Mouse (Mus musculus): ENCODE results near the gene Stac3. TPM values are rescaled to one million over a fixed set of nuclear protein-coding genes. Genes with fewer than 3 reads are reported as not detected.

Gene Stac3
- polyA plus RNA-seq, 1 experiment, result 3.9 TPM

DNA sequence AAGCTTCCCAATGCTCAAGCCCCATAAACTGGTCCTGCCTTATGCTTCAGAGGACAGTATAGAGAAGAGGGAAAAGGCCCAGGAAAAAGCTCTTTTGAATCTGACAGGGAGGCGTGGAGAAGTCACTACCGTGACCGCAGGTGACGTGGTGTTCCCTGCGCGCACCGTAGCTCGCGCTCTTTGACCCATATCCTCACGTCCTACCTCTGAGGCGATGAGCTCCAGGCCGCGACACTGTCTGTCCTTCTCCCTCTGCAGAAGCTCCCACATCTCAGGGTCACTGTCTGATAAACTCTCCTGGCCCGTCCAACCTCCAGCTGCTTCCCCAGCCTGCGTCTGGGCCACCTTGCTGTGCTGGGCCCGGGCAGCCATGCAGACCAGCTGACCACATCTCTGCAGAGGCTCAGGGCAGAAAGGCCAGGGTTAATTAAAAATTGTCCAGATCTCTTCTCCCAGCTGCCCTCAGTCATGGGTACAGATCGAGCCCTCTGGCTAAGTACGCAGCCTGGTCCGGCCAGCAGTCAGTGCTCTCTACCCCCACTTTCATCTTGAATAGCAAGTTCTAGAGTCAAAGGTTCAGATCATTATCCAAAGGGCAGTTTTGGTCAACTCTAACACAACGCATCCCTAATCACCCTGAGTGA is 19.4 kb downstream of the Stac3 start:
- Histone ChIP-seq H3K36me3 (ENCODE audit: control insufficient read depth, insufficient read depth, low read length) (no peaks in the 10 kb centered on the region), H3K4me1 (replicated peaks; ENCODE audit: control insufficient read depth, insufficient read depth, low read length) (peaks cover 20% of the 10 kb centered on the region), H3K27me3 (ENCODE audit: control insufficient read depth, insufficient read depth, low read length) (peaks cover 2% of the 10 kb centered on the region; the same call in 1 of the 2 replicates), H3K4me3 (ENCODE audit: control insufficient read depth, insufficient read depth, low read length) (peak overlapping the region; percentile 8; the same call in 1 of the 2 replicates), H3K27ac (ENCODE audit: control insufficient read depth, insufficient read depth, low read length) (no peak overlapping the region)
- DNase-seq, result no peak
- WGBS, result 97% methylated on average over 20 of the region's 20 CpGs
- TF ChIP-seq POLR2A (IDR thresholded peaks at IDR 0.05; ENCODE audit: control insufficient read depth, extremely low read depth, insufficient read depth, low read length, poor library complexity) (no peak), CTCF (IDR thresholded peaks at IDR 0.05; ENCODE audit: borderline replicate concordance, control insufficient read depth, extremely low read depth, insufficient read depth, low read length, poor library complexity) (no peak)

DNA sequence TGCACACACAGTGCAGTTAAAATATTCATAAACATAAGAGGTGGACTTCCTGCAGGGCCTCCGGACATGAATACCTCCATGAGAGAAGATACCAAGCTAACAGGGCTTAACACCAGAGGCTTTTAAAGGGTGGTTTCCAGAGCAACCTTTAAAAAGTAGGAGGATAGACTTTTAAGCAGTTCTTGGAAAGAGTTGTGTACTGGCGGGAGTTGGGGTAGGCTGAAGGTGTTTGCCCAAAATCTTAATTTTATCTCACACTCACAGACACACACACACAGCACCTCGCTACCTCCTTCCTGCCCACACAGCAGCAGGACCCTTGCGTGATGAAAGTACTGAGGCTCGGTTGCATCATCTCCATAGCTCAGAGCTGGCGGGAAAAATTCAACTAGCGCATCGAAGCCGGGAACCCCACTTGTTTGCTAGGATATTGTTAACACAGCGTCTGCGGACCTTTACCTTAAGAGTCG is 20.2 kb downstream of the Stac3 start:
- DNase-seq, result no peak
- under 1% methylated on average over 12 of the region's 12 CpGs for WGBS
- Histone ChIP-seq H3K4me1 (replicated peaks; ENCODE audit: control insufficient read depth, insufficient read depth, low read length) (peaks cover 27% of the 10 kb centered on the region), H3K4me3 (ENCODE audit: control insufficient read depth, insufficient read depth, low read length) (peak overlapping the region; percentile 65), H3K27ac (ENCODE audit: control insufficient read depth, insufficient read depth, low read length) (no peak overlapping the region), H3K36me3 (ENCODE audit: control insufficient read depth, insufficient read depth, low read length) (no peaks in the 10 kb centered on the region), H3K27me3 (ENCODE audit: control insufficient read depth, insufficient read depth, low read length) (peaks cover 5% of the 10 kb centered on the region; the same call in 1 of the 2 replicates)
- TF ChIP-seq POLR2A (IDR thresholded peaks at IDR 0.05; ENCODE audit: control insufficient read depth, extremely low read depth, insufficient read depth, low read length, poor library complexity) (no peak), CTCF (IDR thresholded peaks at IDR 0.05; ENCODE audit: borderline replicate concordance, control insufficient read depth, extremely low read depth, insufficient read depth, low read length, poor library complexity) (no peak)

- under 1% methylated on average over 21 of the region's 21 CpGs for WGBS
- Histone ChIP-seq H3K27ac (ENCODE audit: control insufficient read depth, insufficient read depth, low read length) (no peak within 1 kb of the TSS), H3K4me1 (replicated peaks; ENCODE audit: control insufficient read depth, insufficient read depth, low read length) (peaks cover 30% of the 10 kb centered on the region), H3K4me3 (ENCODE audit: control insufficient read depth, insufficient read depth, low read length) (peak within 1 kb of the TSS; percentile 65), H3K36me3 (ENCODE audit: control insufficient read depth, insufficient read depth, low read length) (no peaks in the 10 kb centered on the region), H3K27me3 (ENCODE audit: control insufficient read depth, insufficient read depth, low read length) (peaks cover 10% of the 10 kb centered on the region; the same call in 1 of the 2 replicates)
- TF ChIP-seq CTCF (IDR thresholded peaks at IDR 0.05; ENCODE audit: borderline replicate concordance, control insufficient read depth, extremely low read depth, insufficient read depth, low read length, poor library complexity), result 0 out of 2 replicates have a peak, but pooled peaks have one; percentile 17
- TF ChIP-seq POLR2A (IDR thresholded peaks at IDR 0.05; ENCODE audit: control insufficient read depth, extremely low read depth, insufficient read depth, low read length, poor library complexity), result no peak
- peak; percentile 81 for DNase-seq
Observed at GRCm38 (mm10) chr10:127522088-127522581, 20.6 kb downstream of the Stac3 start, which contains the start of gene Shmt2. Gene Shmt2 (minus strand): TSS chr10:127522444.

DNA sequence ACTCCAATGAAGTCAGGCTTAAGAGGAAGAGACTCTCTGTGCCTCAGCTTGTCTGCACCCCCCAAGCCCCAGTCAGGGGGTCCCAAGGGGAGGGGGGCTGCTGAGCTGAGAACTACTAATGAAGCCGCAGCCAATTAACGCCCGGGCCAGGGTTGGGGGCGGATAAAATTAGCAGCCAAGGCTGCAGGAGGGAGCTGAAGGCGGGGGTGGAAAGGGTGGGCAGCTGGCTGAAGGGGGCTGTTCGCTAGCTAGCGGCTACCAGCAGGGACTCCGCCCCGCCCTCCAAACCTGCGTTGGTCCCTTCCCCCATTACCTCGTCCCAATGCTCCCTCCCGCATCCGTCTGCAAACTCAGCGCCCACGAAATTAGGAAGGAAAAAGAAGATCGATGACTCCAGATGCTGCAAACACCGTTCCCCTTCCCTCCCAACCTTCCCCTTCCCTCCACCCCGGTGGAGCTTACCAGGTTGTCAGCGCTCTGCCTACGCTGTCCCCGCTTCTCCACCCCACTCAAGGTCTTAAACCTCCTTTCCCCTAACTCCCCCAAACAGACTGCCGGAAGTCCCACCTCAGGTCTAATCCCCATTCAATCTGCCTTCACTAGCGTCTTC is 23.3 kb downstream of the Stac3 start:
- Histone ChIP-seq H3K4me3 (ENCODE audit: control insufficient read depth, insufficient read depth, low read length) (no peak overlapping the region), H3K27me3 (ENCODE audit: control insufficient read depth, insufficient read depth, low read length) (peaks cover 23% of the 10 kb centered on the region), H3K36me3 (ENCODE audit: control insufficient read depth, insufficient read depth, low read length) (no peaks in the 10 kb centered on the region), H3K4me1 (replicated peaks; ENCODE audit: control insufficient read depth, insufficient read depth, low read length) (peaks cover 30% of the 10 kb centered on the region), H3K27ac (ENCODE audit: control insufficient read depth, insufficient read depth, low read length) (no peak overlapping the region)
- no peak for TF ChIP-seq CTCF (IDR thresholded peaks at IDR 0.05; ENCODE audit: borderline replicate concordance, control insufficient read depth, extremely low read depth, insufficient read depth, low read length, poor library complexity)
- TF ChIP-seq POLR2A (IDR thresholded peaks at IDR 0.05; ENCODE audit: control insufficient read depth, extremely low read depth, insufficient read depth, low read length, poor library complexity), result no peak
- DNase-seq, result no peak
- WGBS, result 26% methylated on average over 23 of the region's 23 CpGs

GRCm38 (mm10) chr10:127526048-127526447 is 24.6 kb downstream of the Stac3 start:
- TF ChIP-seq CTCF (IDR thresholded peaks at IDR 0.05; ENCODE audit: borderline replicate concordance, control insufficient read depth, extremely low read depth, insufficient read depth, low read length, poor library complexity) (no peak), POLR2A (IDR thresholded peaks at IDR 0.05; ENCODE audit: control insufficient read depth, extremely low read depth, insufficient read depth, low read length, poor library complexity) (no peak)
- no peak overlapping the region for H3K27ac ChIP-seq (ENCODE audit: control insufficient read depth, insufficient read depth, low read length)
- WGBS, result under 1% methylated on average over 26 of the region's 26 CpGs
- DNase-seq, result peak; percentile 64
- H3K4me3 ChIP-seq (ENCODE audit: control insufficient read depth, insufficient read depth, low read length), result no peak overlapping the region
- H3K36me3 ChIP-seq (ENCODE audit: control insufficient read depth, insufficient read depth, low read length), result no peaks in the 10 kb centered on the region
- peaks cover 33% of the 10 kb centered on the region for H3K27me3 ChIP-seq (ENCODE audit: control insufficient read depth, insufficient read depth, low read length)
- H3K4me1 ChIP-seq (replicated peaks; ENCODE audit: control insufficient read depth, insufficient read depth, low read length), result peaks cover 30% of the 10 kb centered on the region

DNA sequence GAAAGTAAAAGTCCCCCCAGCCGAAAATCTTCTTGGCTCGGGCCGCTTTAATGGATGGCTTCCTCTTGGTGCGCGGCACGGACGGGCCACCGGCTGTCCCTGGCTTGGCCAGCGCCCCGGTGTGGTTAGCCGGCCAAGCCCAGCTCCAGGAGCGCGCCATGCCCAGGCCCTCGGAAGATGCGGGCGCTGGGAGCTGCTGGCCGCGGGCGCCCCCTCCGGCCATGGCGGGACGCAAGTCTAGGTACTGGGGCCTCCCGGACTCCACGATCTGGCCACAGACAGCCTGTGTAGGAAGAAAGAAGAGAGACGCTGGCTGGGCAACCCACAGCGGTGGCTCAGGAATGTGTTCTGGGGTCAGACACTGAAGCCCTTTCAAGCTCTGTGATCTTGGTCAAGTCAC is 25.2 kb downstream of the Stac3 start:
- Histone ChIP-seq H3K4me1 (replicated peaks; ENCODE audit: control insufficient read depth, insufficient read depth, low read length) (peaks cover 24% of the 10 kb centered on the region), H3K27ac (ENCODE audit: control insufficient read depth, insufficient read depth, low read length) (no peak overlapping the region), H3K36me3 (ENCODE audit: control insufficient read depth, insufficient read depth, low read length) (no peaks in the 10 kb centered on the region), H3K4me3 (ENCODE audit: control insufficient read depth, insufficient read depth, low read length) (no peak overlapping the region), H3K27me3 (ENCODE audit: control insufficient read depth, insufficient read depth, low read length) (peaks cover 38% of the 10 kb centered on the region)
- TF ChIP-seq POLR2A (IDR thresholded peaks at IDR 0.05; ENCODE audit: control insufficient read depth, extremely low read depth, insufficient read depth, low read length, poor library complexity) (no peak), CTCF (IDR thresholded peaks at IDR 0.05; ENCODE audit: borderline replicate concordance, control insufficient read depth, extremely low read depth, insufficient read depth, low read length, poor library complexity) (peak; percentile 54; the same call in 1 of the 2 replicates)
- 2% methylated on average over 26 of the region's 26 CpGs for WGBS
- DNase-seq, result no peak
